Mouse (Mus musculus) small intestine, adult 2 months (tissue): ENCODE results near the gene Chchd3. TPM values are rescaled to one million over a fixed set of nuclear protein-coding genes. Genes with fewer than 3 reads are reported as not detected.

Experiments
- H3K27ac ChIP-seq: fragments of 200-500 bp; 2 replicates; pipeline ENCODE4 v1.5.1; 2012; ENCODE audit warnings: low read depth, low read length, control low read depth, inconsistent platforms; ENCODE audit not compliant: insufficient read depth
- H3K27me3 ChIP-seq: fragments of 200-500 bp; 2 replicates; pipeline ENCODE4 v1.6.1; 2012; ENCODE audit warnings: mild to moderate bottlenecking, moderate library complexity, low read length, inconsistent platforms; ENCODE audit not compliant: control insufficient read depth, insufficient read depth
- H3K36me3 ChIP-seq: fragments of 200-500 bp; 2 replicates; pipeline ENCODE4 v1.6.1; 2012; ENCODE audit warnings: mild to moderate bottlenecking, low read length, control low read depth, inconsistent platforms; ENCODE audit not compliant: control insufficient read depth, insufficient read depth
- H3K4me1 ChIP-seq: fragments of 200-500 bp; 2 replicates; pipeline ENCODE4 v1.6.1; 2012; ENCODE audit warnings: low read length, inconsistent platforms, mixed read lengths; ENCODE audit not compliant: control insufficient read depth, insufficient read depth, insufficient read length
- H3K4me3 ChIP-seq: fragments of 200-500 bp; 2 replicates; pipeline ENCODE4 v1.5.1; 2012; ENCODE audit warnings: low read depth, mild to moderate bottlenecking, control low read depth, inconsistent platforms, low read length, moderate library complexity
- CTCF ChIP-seq: fragments of 200-500 bp; IDR thresholded peaks from 2 replicates; pipeline ENCODE4 v1.5.1; 2012; ENCODE audit warnings: low read depth, mild to moderate bottlenecking, control low read depth, inconsistent platforms, low read length, moderate library complexity, mixed read lengths; ENCODE audit not compliant: insufficient replicate concordance, insufficient read length; ENCODE audit errors: extremely low read depth
- POLR2A ChIP-seq: fragments of 200-500 bp; IDR thresholded peaks from 2 replicates; pipeline ENCODE4 v1.6.1; 2012; ENCODE audit warnings: low read depth, mild to moderate bottlenecking, control low read depth, inconsistent platforms, low read length, moderate library complexity
- WGBS: fragments of 180-500 bp; shearing (Covaris S2); methylation state at CpG from one replicate; pipeline ENCODE4 v1.1.7; 2018; 5-methylcytosine and 5-hydroxymethylcytosine counted together
- polyA plus RNA-seq: library from polyadenylated mRNA; depleted of rRNA; stranded (reverse); fragments of >200 nt; gene quantifications from 2 replicates; pipeline ENCODE4 v1.2.3, GENCODE M21; 2012

The Chchd3 gene
- polyA plus RNA-seq, 1 experiment, result 78.8 TPM

- Histone ChIP-seq H3K36me3 (peaks cover 3% of the 10 kb centered on the region), H3K27me3 (no peaks in the 10 kb centered on the region), H3K4me1 (no peaks in the 10 kb centered on the region), H3K4me3 (no peak overlapping the region), H3K27ac (no peak overlapping the region)
- 88% methylated on average over 4 of the region's 4 CpGs for WGBS
- no peak for TF ChIP-seq POLR2A
- no peak for TF ChIP-seq CTCF
Observed at GRCm38 (mm10) chr6:32807771-32808170, 252.3 kb downstream of the Chchd3 start.

- 97% methylated on average over 4 of the region's 4 CpGs for WGBS
Observed at GRCm38 (mm10) chr6:32803646-32804045, 256.4 kb downstream of the Chchd3 start.

GRCm38 (mm10) chr6:32801776-32802175 lies 258.3 kb downstream of the Chchd3 start:
- TF ChIP-seq CTCF, result no peak
- no peak for TF ChIP-seq POLR2A
- H3K4me3 ChIP-seq, result no peak overlapping the region
- no peaks in the 10 kb centered on the region for H3K4me1 ChIP-seq
- H3K27me3 ChIP-seq, result no peaks in the 10 kb centered on the region
- WGBS, result 95% methylated on average over 6 of the region's 6 CpGs
- no peak overlapping the region for H3K27ac ChIP-seq
- peaks cover 20% of the 10 kb centered on the region for H3K36me3 ChIP-seq

More at GRCm38 (mm10) chr6:32803646-32804045, 256.4 kb downstream of the Chchd3 start:
- Histone ChIP-seq H3K27me3 (no peaks in the 10 kb centered on the region), H3K36me3 (peaks cover 20% of the 10 kb centered on the region), H3K4me1 (no peaks in the 10 kb centered on the region), H3K27ac (no peak overlapping the region), H3K4me3 (no peak overlapping the region)
- TF ChIP-seq CTCF (no peak), POLR2A (no peak)

GRCm38 (mm10) chr6:32797525-32797924 lies 262.5 kb downstream of the Chchd3 start:
- Histone ChIP-seq H3K36me3 (peaks cover 21% of the 10 kb centered on the region), H3K27me3 (no peaks in the 10 kb centered on the region), H3K4me3 (no peak overlapping the region), H3K4me1 (no peaks in the 10 kb centered on the region), H3K27ac (no peak overlapping the region)
- TF ChIP-seq POLR2A (no peak), CTCF (no peak)
- WGBS, result 63% methylated on average over 4 of the region's 4 CpGs

GRCm38 (mm10) chr6:32795653-32796500 lies 264.2 kb downstream of the Chchd3 start:
- 83% methylated on average over 8 of the region's 8 CpGs for WGBS
- no peak overlapping the region for H3K4me3 ChIP-seq
- TF ChIP-seq POLR2A (no peak), CTCF (no peak)

GRCm38 (mm10) chr6:32793575-32793974 lies 266.5 kb downstream of the Chchd3 start:
- Histone ChIP-seq H3K4me3 (no peak overlapping the region), H3K36me3 (peaks cover 12% of the 10 kb centered on the region), H3K4me1 (no peaks in the 10 kb centered on the region), H3K27ac (no peak overlapping the region), H3K27me3 (no peaks in the 10 kb centered on the region)
- 94% methylated on average over 1 of the region's 1 CpGs for WGBS
- TF ChIP-seq POLR2A (no peak), CTCF (no peak)

More at GRCm38 (mm10) chr6:32795653-32796500, 264.2 kb downstream of the Chchd3 start:
- Histone ChIP-seq H3K27ac (no peak overlapping the region), H3K36me3 (peaks cover 13% of the 10 kb centered on the region), H3K4me1 (no peaks in the 10 kb centered on the region), H3K27me3 (no peaks in the 10 kb centered on the region)

GRCm38 (mm10) chr6:32793163-32793562 lies 266.9 kb downstream of the Chchd3 start:
- TF ChIP-seq CTCF, result no peak
- TF ChIP-seq POLR2A, result no peak
- 97% methylated on average over 3 of the region's 3 CpGs for WGBS
- no peaks in the 10 kb centered on the region for H3K27me3 ChIP-seq
- H3K4me1 ChIP-seq, result no peaks in the 10 kb centered on the region
- H3K4me3 ChIP-seq, result no peak overlapping the region
- H3K36me3 ChIP-seq, result peaks cover 13% of the 10 kb centered on the region
- H3K27ac ChIP-seq, result no peak overlapping the region

- no peaks in the 10 kb centered on the region for H3K4me1 ChIP-seq
- H3K36me3 ChIP-seq, result peaks cover 15% of the 10 kb centered on the region
- no peak overlapping the region for H3K27ac ChIP-seq
- no peak overlapping the region for H3K4me3 ChIP-seq
- H3K27me3 ChIP-seq, result no peaks in the 10 kb centered on the region
- WGBS, result 78% methylated on average over 4 of the region's 4 CpGs
- no peak for TF ChIP-seq CTCF
- no peak for TF ChIP-seq POLR2A
Observed at GRCm38 (mm10) chr6:32790487-32790886, 269.6 kb downstream of the Chchd3 start.
